Mouse (Mus musculus): Measurements from ENCODE around the gene Clock. TPM values are rescaled to one million over a fixed set of nuclear protein-coding genes. Genes with fewer than 3 reads are reported as not detected.

The Clock gene
- total RNA-seq, 2 experiments from 2014 or later, result 13.7 to 14.1 TPM

DNA sequence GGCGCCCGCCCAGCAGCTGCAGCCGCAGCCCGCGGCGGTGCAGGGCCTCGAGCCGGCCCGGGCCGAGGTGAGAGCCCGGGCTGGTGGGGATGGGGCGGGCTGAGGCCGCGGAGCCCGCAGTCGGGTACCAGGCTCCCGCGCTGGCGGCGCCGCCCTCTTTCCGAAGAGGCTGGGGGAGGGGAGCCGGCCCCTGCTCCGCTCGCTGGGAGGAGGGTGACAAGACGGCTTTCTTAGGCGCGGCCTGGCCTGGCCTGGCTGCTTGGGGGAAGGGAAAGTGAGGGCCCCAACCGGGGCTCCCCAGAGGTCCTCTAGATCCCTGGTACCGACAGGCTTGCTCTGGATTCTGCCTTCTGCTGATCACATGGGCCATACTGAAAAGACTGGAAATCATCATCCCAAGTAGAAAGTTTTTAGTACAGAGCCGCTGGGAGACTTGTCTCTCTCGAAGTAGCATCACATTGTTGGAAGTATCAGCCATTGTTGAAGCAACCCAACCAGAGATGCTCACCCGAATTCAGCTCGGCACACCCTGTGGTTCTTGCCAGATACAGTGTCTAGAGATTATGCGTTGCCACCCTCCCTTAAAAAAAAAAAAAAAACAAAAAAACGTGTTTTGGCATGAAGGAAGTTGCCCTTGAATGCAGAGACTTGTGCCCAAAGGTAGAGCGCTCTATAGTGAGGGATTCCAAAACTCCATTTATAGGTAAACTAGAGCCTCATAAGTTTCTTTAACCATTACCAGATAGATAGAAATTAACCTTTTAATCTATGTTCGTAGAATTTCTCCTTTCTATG is 120.1 kb downstream of the Clock start:
- DNase-seq, result peak; percentile 73
- intact Hi-C loops (cut with DNase I; ENCODE audit: low total_unique reads), result no loop called here

DNA sequence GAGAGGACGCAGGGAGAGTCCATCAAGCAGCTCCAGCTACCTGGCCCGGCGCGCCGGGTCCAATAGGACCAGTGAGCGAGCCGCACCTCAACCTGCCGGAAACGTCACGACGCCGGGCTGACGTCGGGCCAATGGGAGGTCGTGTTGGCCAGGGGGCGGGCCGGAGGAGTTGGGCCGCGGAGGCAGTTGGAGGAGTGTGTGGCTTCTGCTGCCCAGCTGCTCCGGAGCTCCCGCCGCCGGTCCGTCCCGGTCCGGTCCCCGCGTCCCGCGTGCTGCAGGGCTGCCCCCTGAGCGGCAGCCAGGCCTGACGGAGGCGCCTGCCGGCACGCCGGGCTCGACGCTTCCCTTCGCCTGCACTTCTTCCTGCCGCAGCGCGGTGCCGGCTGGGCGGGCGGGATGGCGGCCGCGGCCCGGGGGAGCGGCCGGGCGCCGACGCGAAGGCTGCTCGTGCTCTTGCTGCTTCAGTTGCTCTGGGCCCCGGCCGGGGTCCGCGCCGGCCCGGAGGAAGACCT is 120.8 kb downstream of the Clock start, which contains the start of gene Tmem165:
TSS of gene Tmem165 (plus strand) at position 131 of the 512 bp plus-strand sequence.
- intact Hi-C loops (cut with DNase I; ENCODE audit: low total_unique reads), result no loop called here
- DNase-seq, result peak; percentile 95

DNA sequence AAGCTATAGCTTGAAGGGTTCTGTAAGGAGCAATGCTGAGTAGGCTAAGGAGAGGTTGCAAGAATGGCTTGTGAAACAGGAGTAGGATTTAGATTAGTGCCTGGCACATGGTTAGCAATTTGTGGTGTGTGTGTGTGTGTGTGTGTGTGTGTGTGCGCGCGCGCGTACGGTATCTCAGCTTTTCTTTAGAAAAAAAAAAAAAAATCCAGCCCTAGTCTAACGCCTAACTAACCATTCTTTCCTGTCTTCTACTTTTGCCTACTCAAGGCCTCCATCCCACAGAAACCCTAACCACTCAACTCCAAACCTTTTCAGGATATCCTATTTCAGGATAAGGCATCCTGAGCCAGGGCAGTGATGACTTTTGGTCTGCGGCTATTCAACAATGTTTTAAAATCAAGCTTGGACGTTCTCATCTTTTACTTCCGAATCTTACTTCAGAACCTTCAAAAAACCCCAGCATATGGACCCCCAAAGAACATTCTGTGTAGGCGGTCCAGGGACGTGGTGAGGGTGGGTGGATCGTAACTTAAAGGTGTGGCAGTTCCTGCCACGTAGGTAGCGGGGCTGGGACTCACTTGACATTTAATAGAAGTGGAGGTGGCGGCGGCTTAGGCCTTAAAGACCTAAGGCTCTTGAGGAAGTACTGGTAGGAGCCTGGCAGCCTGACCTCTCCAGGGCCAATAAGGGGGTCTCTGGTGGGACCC is 121.4 kb downstream of the Clock start:
- intact Hi-C loops (cut with DNase I; ENCODE audit: low total_unique reads), result no loop called here
- no peak for DNase-seq

DNA sequence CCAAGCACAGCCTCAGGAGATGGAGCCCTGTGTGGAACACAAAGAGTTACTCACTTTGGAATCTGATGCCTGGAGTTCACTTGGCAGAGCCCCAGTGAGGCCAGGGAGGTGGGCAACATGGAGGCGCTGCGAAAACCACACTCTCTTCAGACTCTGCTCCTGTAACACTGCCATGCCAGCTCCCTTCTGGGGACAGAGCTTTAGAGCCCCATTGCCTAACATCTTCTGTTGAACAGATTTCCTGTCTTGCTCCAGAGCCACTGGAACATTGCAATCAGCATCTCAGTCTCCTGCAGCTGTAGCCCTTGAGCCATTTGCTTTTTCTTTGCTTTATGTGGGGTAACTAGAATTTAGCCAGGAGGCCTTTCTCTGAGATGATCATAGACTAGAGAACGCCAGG is 122.3 kb downstream of the Clock start:
- DNase-seq, result no peak
- intact Hi-C loops (cut with DNase I; ENCODE audit: low total_unique reads), result no loop called here

DNA sequence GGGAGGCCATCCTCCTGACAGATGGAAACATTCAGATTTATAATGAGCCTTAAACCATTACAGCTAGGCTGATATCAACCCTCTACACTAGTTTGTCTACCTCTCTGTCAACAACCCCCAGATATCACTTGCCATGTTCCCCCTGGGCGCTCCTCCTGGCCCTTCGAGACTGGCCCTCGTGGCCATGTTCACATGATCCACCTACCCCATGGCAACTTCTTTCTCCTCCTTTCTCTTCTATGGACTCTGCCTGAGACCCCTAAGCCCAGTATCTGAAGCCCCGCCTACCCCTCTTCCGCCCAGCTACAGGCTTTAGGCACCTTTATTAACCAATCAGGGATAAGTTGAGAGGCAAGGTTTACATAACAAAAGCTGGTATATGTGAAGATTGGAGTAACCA is 124.8 kb downstream of the Clock start:
- intact Hi-C loops (cut with DNase I; ENCODE audit: low total_unique reads), result no loop called here
- DNase-seq, result no peak

DNA sequence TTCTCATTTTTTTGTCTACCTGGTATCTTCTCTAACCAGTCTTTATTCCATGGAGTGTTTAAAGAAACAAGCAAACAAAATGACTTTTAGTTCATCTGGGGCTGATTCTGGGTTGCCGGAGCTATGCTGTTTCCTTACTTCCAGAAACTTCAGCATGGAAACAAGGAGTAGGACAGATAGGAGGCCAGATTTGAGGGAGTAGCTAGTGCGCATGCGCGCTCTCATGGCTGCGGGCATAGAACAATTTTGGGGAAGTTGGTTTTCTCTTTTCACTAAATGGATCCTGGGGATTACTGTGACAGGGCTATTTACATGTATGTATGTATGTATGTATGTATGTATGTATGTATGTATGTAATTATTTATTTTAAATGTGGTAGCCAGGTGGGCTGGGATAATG is 125.4 kb downstream of the Clock start:
- DNase-seq, result no peak
- intact Hi-C loops (cut with DNase I; ENCODE audit: low total_unique reads), result no loop called here

DNA sequence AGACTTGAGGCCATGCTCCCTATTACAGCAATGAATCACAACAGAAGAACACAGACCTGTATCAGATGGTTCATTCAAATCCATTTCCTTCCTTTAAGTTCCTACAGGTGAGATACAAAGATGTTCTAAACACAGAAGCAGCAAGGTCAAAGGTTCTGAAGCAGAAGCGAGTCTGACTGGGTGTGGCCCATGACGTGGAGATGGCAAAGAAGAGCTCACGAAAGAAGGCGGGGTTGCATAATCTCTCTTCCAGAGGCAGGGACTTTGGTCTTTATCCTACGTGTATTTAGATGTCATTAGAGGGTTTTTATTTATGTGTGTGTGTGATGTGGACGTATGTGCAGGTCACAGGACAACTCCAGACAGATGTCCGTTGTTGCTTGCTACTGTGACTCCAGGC is 126.9 kb downstream of the Clock start:
- intact Hi-C loops (cut with DNase I; ENCODE audit: low total_unique reads), result no loop called here

DNA sequence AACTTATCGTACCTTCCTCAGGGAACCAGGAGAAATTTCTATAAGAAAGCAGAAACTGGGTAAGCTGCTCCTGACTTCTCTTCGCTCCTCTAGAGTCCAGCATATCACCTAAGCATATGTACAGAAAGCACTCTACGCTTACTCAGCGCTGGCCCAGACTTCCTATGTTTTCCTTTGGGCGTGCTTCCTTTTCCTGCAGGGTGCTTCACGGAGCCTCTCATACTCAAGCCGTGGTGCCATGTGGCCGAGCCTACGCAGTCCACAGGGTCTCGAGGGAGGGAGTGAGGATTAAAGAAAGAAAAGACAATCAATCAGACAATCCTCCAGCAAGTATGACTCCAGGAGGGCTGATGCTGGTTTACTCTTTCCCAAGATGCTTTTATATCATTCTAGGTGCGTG is 127.8 kb downstream of the Clock start:
- intact Hi-C loops (cut with DNase I; ENCODE audit: low total_unique reads), result no loop called here
- no peak for DNase-seq

More for the DNA sequence above, 126.9 kb downstream of the Clock start:
- no peak for DNase-seq

DNA sequence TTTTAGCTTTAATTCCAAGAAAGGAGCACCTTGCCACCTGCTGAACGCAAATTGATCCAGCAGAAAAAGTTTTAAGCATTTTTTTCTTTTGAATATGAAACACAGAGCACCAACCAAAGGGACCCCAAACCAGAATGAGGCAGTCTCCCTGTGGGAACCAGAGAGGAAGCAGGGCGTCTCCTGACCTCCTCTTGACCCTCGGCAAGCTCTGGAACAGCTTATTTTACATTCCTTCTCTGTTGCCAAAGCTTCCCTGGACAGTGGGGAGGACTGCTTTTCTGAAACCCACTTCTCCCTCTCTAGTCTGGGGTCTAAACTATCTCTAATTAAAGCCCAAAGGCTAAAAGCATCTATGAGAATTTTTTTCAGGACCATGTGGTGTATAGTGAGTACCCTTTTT is 128.2 kb downstream of the Clock start:
- intact Hi-C loops (cut with DNase I; ENCODE audit: low total_unique reads), result no loop called here
- DNase-seq, result no peak

DNA sequence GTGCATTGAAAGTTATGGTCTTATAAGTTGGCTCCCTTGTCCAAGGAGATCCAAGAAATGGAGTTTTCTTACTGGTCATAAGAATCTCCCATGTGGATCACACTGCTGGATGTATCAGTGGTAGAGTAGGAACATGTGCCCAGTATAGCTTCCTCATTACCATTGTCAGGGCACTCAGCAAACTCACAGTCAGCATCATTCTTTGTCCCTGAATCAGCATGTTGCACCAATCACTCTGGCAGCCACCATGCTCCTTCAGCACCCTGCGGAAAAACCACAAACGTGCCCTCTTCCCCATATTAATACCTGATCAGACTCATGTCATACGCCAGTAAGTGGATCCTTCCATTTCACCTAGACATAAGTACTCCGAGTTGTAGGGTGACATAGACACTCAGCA is 129.5 kb downstream of the Clock start:
- intact Hi-C loops (cut with DNase I; ENCODE audit: low total_unique reads), result no loop called here

DNA sequence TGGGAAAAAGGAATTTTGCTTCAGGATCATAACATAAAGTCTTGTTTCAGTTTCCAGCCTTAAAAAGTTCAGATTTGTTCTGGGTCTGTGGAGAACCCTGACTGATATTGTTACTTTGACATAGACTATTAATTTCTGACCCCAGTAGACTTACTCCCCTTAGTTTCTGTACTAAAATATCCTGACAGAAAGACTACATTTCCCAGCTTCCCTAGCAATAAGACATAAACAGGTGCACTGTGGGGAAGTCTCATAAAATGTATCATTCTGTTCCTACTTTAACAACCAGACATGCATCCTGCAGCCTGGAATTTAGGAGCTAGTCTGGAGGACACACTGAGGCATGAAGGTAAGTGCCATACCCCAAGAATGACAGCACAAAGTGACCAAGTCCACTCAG is 133.6 kb downstream of the Clock start:
- no peak for DNase-seq

More for the DNA sequence above, 129.5 kb downstream of the Clock start:
- DNase-seq, result no peak

DNA sequence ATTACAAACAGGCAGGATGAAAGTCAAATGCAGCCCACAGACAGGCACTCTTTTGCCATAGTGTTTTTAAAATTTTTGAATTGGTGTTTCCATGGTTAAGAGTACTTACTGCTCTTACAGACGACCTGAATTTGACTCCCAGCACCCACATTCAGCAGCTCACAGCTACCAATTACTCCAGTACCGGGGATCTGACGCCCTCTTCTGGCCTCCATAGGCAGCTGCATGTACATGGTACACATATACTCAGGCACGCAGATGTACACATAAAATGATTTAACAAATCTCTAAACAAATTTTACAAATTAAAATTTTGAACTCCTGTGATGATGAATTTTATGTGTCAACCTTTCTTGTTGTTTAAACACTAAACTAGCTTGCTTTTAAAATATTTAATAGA is 134.1 kb downstream of the Clock start:
- intact Hi-C loops (cut with DNase I; ENCODE audit: low total_unique reads), result no loop called here
- DNase-seq, result no peak

More for the DNA sequence above, 133.6 kb downstream of the Clock start:
- intact Hi-C loops (cut with DNase I; ENCODE audit: low total_unique reads), result no loop called here

DNA sequence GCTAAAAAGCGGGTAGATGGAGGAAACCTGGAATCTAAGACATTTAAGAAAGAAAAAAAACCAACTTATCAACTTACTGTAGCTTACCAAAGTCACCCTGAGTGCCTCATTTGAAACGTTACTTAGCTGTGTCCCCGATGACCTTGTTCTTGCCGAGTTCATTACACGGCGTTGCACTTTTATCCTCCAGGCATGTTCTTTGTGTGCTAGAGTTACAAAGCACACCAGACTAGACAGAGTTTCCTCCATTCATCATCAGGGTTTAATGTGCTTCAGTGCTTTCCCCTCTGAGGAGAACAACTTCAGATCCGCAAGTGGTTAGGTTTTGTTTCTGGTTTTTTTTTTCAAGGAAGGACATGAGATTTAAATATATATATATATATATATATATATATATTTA is 139.8 kb downstream of the Clock start:
- DNase-seq, result no peak
- intact Hi-C loops (cut with DNase I; ENCODE audit: low total_unique reads), result no loop called here

DNA sequence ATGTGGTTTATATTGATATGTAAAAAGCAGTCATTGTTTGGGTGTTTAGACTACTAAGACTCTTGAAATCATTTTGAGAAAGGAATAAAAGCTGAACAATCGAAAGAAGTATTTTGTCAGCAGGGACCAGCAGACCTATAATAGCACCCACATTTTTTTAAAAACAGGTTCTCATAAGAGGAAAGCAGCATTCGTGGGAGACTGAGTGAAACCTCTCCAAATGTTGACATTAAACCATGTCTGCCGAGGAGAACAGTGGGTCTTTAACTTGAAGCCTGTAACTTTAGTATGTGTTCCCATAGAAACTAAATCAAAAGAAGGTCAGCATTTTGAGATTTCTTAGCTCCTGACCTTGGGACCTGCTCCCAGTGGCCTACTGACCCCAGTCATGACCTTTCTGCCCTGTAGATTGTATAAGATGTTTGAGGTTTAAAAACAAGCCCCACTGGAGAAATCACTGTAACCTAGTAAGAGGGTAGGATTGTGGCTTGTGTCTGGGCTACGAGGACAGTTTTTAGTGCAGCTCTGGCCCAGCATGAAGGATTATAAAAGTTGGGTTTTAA is 140.7 kb downstream of the Clock start:
- DNase-seq, result no peak
- intact Hi-C loops (cut with DNase I; ENCODE audit: low total_unique reads), result no loop called here

DNA sequence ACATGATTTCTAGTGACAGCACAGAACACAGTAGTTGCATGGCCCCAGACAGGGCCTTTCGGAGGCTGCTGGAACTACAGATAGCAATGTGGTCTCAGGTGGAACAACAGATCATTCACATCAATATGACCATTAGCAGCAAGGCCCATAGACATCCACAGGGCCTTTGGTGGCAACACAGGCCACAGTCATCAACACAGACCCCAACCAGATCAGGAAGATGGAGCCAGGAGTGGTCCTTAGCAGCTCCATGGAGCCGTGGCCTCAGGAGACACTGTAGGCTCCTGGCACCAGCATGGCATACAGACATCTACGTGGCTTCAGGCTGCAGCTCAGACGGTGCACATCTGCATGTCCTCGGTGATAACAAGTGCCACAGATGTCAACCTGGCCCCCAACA is 141.7 kb downstream of the Clock start:
- DNase-seq, result no peak
- intact Hi-C loops (cut with DNase I; ENCODE audit: low total_unique reads), result no loop called here

DNA sequence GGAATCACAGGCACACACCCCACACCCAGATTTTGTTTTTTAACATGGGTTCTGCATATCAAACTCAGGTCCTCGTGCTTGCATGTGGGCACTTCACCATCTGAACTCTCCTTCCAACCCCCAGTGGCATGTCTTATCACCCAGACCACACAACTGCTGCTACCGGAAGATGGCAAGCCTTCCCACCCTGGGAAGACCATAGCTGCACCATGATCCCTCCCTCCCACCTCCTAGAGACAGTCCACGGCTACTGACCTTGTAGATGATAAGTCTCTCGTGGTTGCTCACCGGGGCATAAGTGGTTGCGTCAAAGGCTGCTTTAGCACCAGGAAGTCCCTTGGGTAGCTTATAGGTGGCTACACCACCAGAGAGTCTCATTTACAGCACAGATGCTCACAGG is 143.1 kb downstream of the Clock start:
- intact Hi-C loops (cut with DNase I; ENCODE audit: low total_unique reads), result no loop called here
- DNase-seq, result no peak

DNA sequence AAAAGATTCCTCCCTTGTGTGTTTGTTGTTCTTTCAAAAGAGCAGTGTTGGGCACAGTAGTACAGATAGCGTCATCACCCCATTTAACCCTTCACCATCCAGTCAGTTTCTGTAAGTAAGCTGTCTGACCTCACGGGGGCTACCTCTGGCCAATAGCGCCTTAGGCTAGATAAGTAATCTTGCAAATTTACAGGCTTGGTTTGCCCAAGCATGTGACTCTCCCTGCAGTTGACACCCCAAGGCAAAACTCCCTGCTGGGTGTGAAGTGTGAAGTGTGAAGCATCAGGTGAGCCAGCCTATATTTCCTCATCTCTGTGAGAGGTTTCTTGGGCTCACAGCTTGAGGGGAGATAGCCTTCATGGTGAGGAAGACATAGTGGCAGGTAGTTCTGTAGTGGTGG is 144.5 kb downstream of the Clock start:
- intact Hi-C loops (cut with DNase I; ENCODE audit: low total_unique reads), result no loop called here
- DNase-seq, result no peak
